Mouse (Mus musculus) lung, adult 2 months (tissue): ENCODE measurements around the gene Gm20503. TPM values are rescaled to one million over a fixed set of nuclear protein-coding genes. Genes with fewer than 3 reads are reported as not detected.

Experiments
- DNase-seq: peaks from one replicate; pipeline ENCODE4 v3.0.0; 2022
- H3K4me1 ChIP-seq: fragments of 200-500 bp; 2 replicates; pipeline ENCODE4 v1.6.1; 2011; ENCODE audit warnings: low read length; ENCODE audit not compliant: control insufficient read depth, insufficient read depth
- H3K4me3 ChIP-seq: fragments of 200-500 bp; replicated peaks from 2 replicates; pipeline ENCODE3; 2011; ENCODE audit warnings: low read depth, mild to moderate bottlenecking, control low read depth, low read length; ENCODE audit errors: extremely low read depth
- CTCF ChIP-seq: fragments of 200-500 bp; IDR thresholded peaks from 2 replicates; pipeline ENCODE4 v1.5.1; 2011; ENCODE audit warnings: mild to moderate bottlenecking, low read length, control low read depth; ENCODE audit not compliant: insufficient read depth
- POLR2A ChIP-seq: fragments of 200-500 bp; IDR thresholded peaks from 2 replicates; pipeline ENCODE4 v1.6.1; 2011; ENCODE audit warnings: low read depth, mild to moderate bottlenecking, control low read depth, low read length, borderline replicate concordance; ENCODE audit errors: extremely low read depth
- WGBS: fragments of 180-500 bp; shearing (Covaris S2); methylation state at CpG from one replicate; pipeline ENCODE4 v1.1.7; 2018; 5-methylcytosine and 5-hydroxymethylcytosine counted together
- polyA plus RNA-seq: library from polyadenylated mRNA; depleted of rRNA; stranded (reverse); fragments of >200 nt; gene quantifications from 2 replicates; pipeline ENCODE4 v1.2.3, GENCODE M21; 2012; rRNA removed

The Gm20503 gene
- polyA plus RNA-seq, 1 experiment, result not detected

GRCm38 (mm10) chr4:59051081-59051480 lies 48.1 kb downstream of the Gm20503 start:
- TF ChIP-seq CTCF, result no peak
- no peak for TF ChIP-seq POLR2A
- Histone ChIP-seq H3K4me1 (no peaks in the 10 kb centered on the region), H3K4me3 (no peak overlapping the region)
- DNase-seq, result no peak
- WGBS, result 96% methylated on average over 1 of the region's 1 CpGs

GRCm38 (mm10) chr4:59057929-59058328 lies 54.9 kb downstream of the Gm20503 start:
- DNase-seq, result no peak
- TF ChIP-seq CTCF (no peak), POLR2A (no peak)
- Histone ChIP-seq H3K4me3 (no peak overlapping the region), H3K4me1 (no peaks in the 10 kb centered on the region)
- WGBS, result 78% methylated on average over 3 of the region's 3 CpGs

GRCm38 (mm10) chr4:59062526-59062925 lies 59.5 kb downstream of the Gm20503 start:
- 74% methylated on average over 12 of the region's 12 CpGs for WGBS
- DNase-seq, result no peak
- Histone ChIP-seq H3K4me3 (no peak overlapping the region), H3K4me1 (no peaks in the 10 kb centered on the region)
- no peak for TF ChIP-seq POLR2A
- TF ChIP-seq CTCF, result no peak

- Histone ChIP-seq H3K4me3 (no peak overlapping the region), H3K4me1 (no peaks in the 10 kb centered on the region)
- 45% methylated on average over 3 of the region's 3 CpGs for WGBS
- TF ChIP-seq POLR2A, result no peak
- no peak for TF ChIP-seq CTCF
- no peak for DNase-seq
Observed at GRCm38 (mm10) chr4:59069276-59069675, 66.3 kb downstream of the Gm20503 start.

GRCm38 (mm10) chr4:59083430-59083829 lies 80.4 kb downstream of the Gm20503 start:
- Histone ChIP-seq H3K4me3 (no peak overlapping the region), H3K4me1 (no peaks in the 10 kb centered on the region)
- 76% methylated on average over 2 of the region's 2 CpGs for WGBS
- no peak for TF ChIP-seq POLR2A
- TF ChIP-seq CTCF, result no peak
- DNase-seq, result no peak

GRCm38 (mm10) chr4:59089391-59089790 lies 86.4 kb downstream of the Gm20503 start:
- H3K4me1 ChIP-seq, result no peaks in the 10 kb centered on the region
- TF ChIP-seq POLR2A, result no peak
- no peak for TF ChIP-seq CTCF
- WGBS, result 50% methylated on average over 1 of the region's 1 CpGs
- DNase-seq, result no peak
- H3K4me3 ChIP-seq, result no peak overlapping the region

Other genes with a start within 250 kb of the Gm20503 start
- gene Olfr267, start 215.5 kb upstream of the Gm20503 start, polyA plus RNA-seq, result not detected in 2 replicates
- 14.4 and 20.9 TPM in 2 replicates for gene Ecpas, start 90.5 kb upstream of the Gm20503 start, polyA plus RNA-seq
- not detected in 2 replicates for gene Zkscan16, start 59.6 kb upstream of the Gm20503 start, polyA plus RNA-seq
- gene Ptgr1, start 16.1 kb upstream of the Gm20503 start, polyA plus RNA-seq, result 6.7 and 23.7 TPM in 2 replicates
- 3.6 and 4.7 TPM in 2 replicates for gene Dnajc25, start 8.1 kb upstream of the Gm20503 start, polyA plus RNA-seq
- 15.1 and 16.9 TPM in 2 replicates for gene Gng10, start 31.9 kb downstream of the Gm20503 start, polyA plus RNA-seq
- 0.07 TPM in 1 of 2 replicates, not detected in the other for gene AI481877, start 135.8 kb downstream of the Gm20503 start, polyA plus RNA-seq
- gene Ugcg, start 186.0 kb downstream of the Gm20503 start, polyA plus RNA-seq, result 28.7 and 42.2 TPM in 2 replicates